Mouse (Mus musculus) kidney, embryonic 16.5 days (tissue): ENCODE measurements around the gene Srgap2. TPM values are rescaled to one million over a fixed set of nuclear protein-coding genes. Genes with fewer than 3 reads are reported as not detected.

Experiments used
- ATAC-seq: fragments of 200-750 bp; cut with Nextera tagmentation; 2 replicates; pipeline ENCODE4 v1.8.0; 2017; ENCODE audit warnings: moderate TSS enrichment; ENCODE audit not compliant: low FRiP score, low TSS enrichment
- H3K27ac ChIP-seq: fragments of 300-500 bp; sonication (generic); 2 replicates; pipeline ENCODE4 v1.5.1; 2014; ENCODE audit warnings: low read length
- H3K27me3 ChIP-seq: fragments of 300-500 bp; sonication (generic); 2 replicates; pipeline ENCODE4 v1.6.1; 2014; ENCODE audit warnings: low read length, control low read depth, mixed read lengths; ENCODE audit not compliant: insufficient read depth
- H3K36me3 ChIP-seq: fragments of 300-500 bp; sonication (generic); 2 replicates; pipeline ENCODE4 v1.6.1; 2014; ENCODE audit warnings: low read length, control low read depth, mixed read lengths; ENCODE audit not compliant: insufficient read depth
- H3K4me1 ChIP-seq: fragments of 300-500 bp; sonication (generic); 2 replicates; pipeline ENCODE4 v1.6.1; 2014; ENCODE audit warnings: low read length, control low read depth, mixed read lengths; ENCODE audit not compliant: insufficient read depth
- H3K4me2 ChIP-seq: fragments of 300-500 bp; sonication (generic); replicated peaks from 2 replicates; pipeline ENCODE4 v1.6.1; 2014; ENCODE audit warnings: low read depth, low read length
- H3K4me3 ChIP-seq: fragments of 300-500 bp; sonication (generic); 2 replicates; pipeline ENCODE4 v1.5.1; 2014; ENCODE audit warnings: mild to moderate bottlenecking, low read length
- H3K9ac ChIP-seq: fragments of 300-500 bp; sonication (generic); replicated peaks from 2 replicates; pipeline ENCODE4 v1.6.1; 2014; ENCODE audit warnings: low read length
- H3K9me3 ChIP-seq: fragments of 300-500 bp; sonication (generic); 2 replicates; pipeline ENCODE4 v1.6.1; 2016; ENCODE audit warnings: low read length, control low read depth
- WGBS: fragments of 180-500 bp; shearing (Covaris S2); extraction: QIAGEN DNeasy Blood & Tissue Kit; methylation state at CpG from one replicate; pipeline ENCODE4 v1.1.7; 2014; 5-methylcytosine and 5-hydroxymethylcytosine counted together
- polyA plus RNA-seq: library from polyadenylated mRNA; unstranded; fragments of >200 nt; fragmentation: Nextera tagmentation; extraction: Ambion mirVana; gene quantifications from 2 replicates; pipeline ENCODE4 v1.2.1, GENCODE M21; 2015

Gene Srgap2
- polyA plus RNA-seq, 1 experiment from 2014 or later, result 11.5 TPM

GRCm38 (mm10) chr1:131526371-131527270 lies 531 bp downstream of the Srgap2 start:
- Histone ChIP-seq H3K4me3 (peak overlapping the region; percentile 63), H3K27ac (peak overlapping the region; percentile 96), H3K27me3 (no peaks in the 10 kb centered on the region), H3K4me1 (peaks cover 41% of the 10 kb centered on the region), H3K36me3 (no peaks in the 10 kb centered on the region), H3K4me2 (peak overlapping the region; percentile 95), H3K9ac (peak overlapping the region; percentile 82), H3K9me3 (no peaks in the 10 kb centered on the region)
- WGBS, result under 1% methylated on average over 81 of the region's 81 CpGs
- peak; percentile 64 for ATAC-seq

DNA sequence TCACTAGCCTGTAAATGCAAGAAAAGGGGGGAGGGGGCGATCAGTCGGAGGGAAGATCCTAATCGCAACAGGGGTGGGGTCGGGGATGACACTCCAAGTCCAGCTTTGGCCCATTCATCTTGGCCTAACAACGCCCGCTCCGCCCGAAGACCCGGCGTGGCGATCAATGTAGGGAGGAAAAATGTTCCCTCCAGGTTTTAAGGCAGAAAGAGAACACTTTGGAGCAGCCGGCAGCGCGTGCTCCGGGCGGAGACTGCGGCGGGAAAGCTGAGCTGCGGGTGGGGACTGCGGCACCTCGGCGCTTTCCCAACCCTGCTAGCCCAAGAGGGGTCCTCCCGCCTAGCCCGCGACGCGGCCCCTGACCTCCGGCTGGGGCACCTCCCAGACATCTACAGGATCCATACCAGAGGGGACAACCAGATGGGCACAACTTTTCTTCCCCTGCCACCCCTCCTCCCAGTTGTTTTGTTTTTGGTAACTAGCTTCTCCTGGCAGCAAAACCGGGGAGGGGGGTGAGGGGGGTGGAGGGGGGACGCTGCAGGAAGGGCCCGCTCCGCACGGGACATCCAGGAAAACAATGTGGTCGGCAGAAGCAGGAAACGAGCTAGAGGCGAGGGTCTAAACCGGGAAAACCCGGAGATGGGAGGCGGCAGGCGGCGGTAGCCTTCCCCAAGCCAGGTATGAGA lies 1.4 kb downstream of the Srgap2 start:
- H3K36me3 ChIP-seq, result no peaks in the 10 kb centered on the region
- H3K4me2 ChIP-seq, result peak overlapping the region; percentile 95
- peak overlapping the region; percentile 82 for H3K9ac ChIP-seq
- no peak for ATAC-seq
- peaks cover 41% of the 10 kb centered on the region for H3K4me1 ChIP-seq
- no peaks in the 10 kb centered on the region for H3K9me3 ChIP-seq
- peak overlapping the region; percentile 63 for H3K4me3 ChIP-seq
- H3K27me3 ChIP-seq, result no peaks in the 10 kb centered on the region
- H3K27ac ChIP-seq, result peak overlapping the region; percentile 96
- WGBS, result under 1% methylated on average over 41 of the region's 41 CpGs

- Histone ChIP-seq H3K9ac (peak overlapping the region; percentile 82), H3K27ac (peak overlapping the region; percentile 96), H3K27me3 (no peaks in the 10 kb centered on the region), H3K4me3 (peak overlapping the region; percentile 63), H3K4me2 (peak overlapping the region; percentile 95), H3K4me1 (peaks cover 41% of the 10 kb centered on the region), H3K36me3 (no peaks in the 10 kb centered on the region), H3K9me3 (no peaks in the 10 kb centered on the region)
- no peak for ATAC-seq
- WGBS, result 1% methylated on average over 26 of the region's 26 CpGs
These were observed 2.0 kb downstream of the Srgap2 start for GRCm38 (mm10) chr1:131525101-131525585.

DNA sequence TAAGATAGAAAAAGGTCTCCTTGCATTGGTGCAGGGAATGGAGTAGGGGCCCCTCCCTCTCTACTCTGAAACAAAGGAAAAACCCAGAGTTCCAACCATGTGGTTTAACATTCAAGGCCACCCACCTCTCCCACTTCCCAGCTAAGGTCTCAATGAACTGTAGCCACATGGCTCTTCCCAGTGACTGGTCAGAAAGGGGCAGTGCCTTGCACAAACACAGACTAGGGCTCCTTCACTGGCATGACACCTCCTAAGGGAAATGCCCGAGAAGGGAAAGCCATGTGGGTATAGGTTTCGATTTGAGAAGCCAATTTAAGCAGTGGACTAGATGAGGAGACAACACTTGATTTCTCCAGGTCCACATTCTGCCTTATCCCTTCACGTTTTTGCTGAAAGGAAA lies 3.4 kb downstream of the Srgap2 start:
- Histone ChIP-seq H3K4me1 (peaks cover 33% of the 10 kb centered on the region), H3K27ac (no peak overlapping the region), H3K9ac (peak overlapping the region; percentile 29; the same call in 1 of the 2 replicates), H3K4me2 (peak overlapping the region; percentile 95), H3K4me3 (peak overlapping the region; percentile 63), H3K36me3 (no peaks in the 10 kb centered on the region), H3K27me3 (no peaks in the 10 kb centered on the region), H3K9me3 (no peaks in the 10 kb centered on the region)
- WGBS, result 23% methylated on average over 3 of the region's 3 CpGs
- no peak for ATAC-seq

- H3K36me3 ChIP-seq, result no peaks in the 10 kb centered on the region
- peaks cover 4% of the 10 kb centered on the region; the same call in 1 of the 2 replicates for H3K4me1 ChIP-seq
- H3K4me2 ChIP-seq, result no peak overlapping the region
- 86% methylated on average over 3 of the region's 3 CpGs for WGBS
- no peak for ATAC-seq
- H3K4me3 ChIP-seq, result no peak overlapping the region
- no peak overlapping the region for H3K9ac ChIP-seq
- H3K9me3 ChIP-seq, result no peaks in the 10 kb centered on the region
- no peak overlapping the region for H3K27ac ChIP-seq
- H3K27me3 ChIP-seq, result no peaks in the 10 kb centered on the region
These were observed 10.6 kb downstream of the Srgap2 start for GRCm38 (mm10) chr1:131516588-131516987.

DNA sequence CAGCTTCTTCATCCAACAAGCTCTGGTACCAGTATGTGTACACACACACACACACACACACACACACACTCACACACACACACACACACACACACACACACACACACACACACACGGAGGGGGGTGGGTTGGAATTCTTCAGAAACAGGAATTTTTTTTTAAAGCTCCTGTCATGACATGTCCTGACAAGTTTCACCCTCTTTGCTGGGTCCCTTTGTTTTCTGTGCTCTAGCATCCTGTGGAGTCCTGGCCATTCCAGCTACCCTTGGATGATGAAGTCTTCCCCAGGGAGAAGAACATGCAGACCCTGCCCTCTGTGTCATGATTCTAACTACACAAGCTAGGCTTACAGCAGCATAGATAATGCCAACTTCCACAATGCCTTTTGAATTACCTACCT lies 13.0 kb downstream of the Srgap2 start:
- H3K9me3 ChIP-seq, result no peaks in the 10 kb centered on the region
- H3K27ac ChIP-seq, result no peak overlapping the region
- WGBS, result 31% methylated on average over 1 of the region's 1 CpGs
- H3K4me3 ChIP-seq, result no peak overlapping the region
- no peak for ATAC-seq
- no peaks in the 10 kb centered on the region for H3K27me3 ChIP-seq
- H3K36me3 ChIP-seq, result no peaks in the 10 kb centered on the region
- peaks cover 4% of the 10 kb centered on the region; the same call in 1 of the 2 replicates for H3K4me1 ChIP-seq
- H3K9ac ChIP-seq, result no peak overlapping the region
- H3K4me2 ChIP-seq, result no peak overlapping the region

DNA sequence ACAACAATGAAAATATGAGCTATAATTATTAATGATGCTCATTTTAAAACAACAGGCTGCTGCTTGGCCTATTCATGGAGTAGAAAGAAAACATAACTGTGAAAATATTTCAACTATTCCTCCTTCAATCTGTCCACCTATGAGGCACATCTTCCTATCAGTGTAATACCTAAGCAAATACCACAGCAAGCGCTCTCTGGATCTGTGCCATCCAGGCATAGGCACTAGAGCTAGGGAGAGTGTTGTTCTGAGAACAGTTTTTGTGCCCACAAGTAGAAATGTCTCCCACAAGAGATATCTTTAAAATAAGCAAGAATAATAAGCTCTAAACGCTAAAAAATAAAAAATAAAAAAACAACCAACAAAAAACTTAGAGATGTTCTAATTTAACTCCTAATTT lies 14.0 kb downstream of the Srgap2 start:
- H3K27me3 ChIP-seq, result no peaks in the 10 kb centered on the region
- H3K27ac ChIP-seq, result no peak overlapping the region
- no peak for ATAC-seq
- no peak overlapping the region for H3K9ac ChIP-seq
- H3K4me3 ChIP-seq, result no peak overlapping the region
- H3K4me2 ChIP-seq, result no peak overlapping the region
- peaks cover 4% of the 10 kb centered on the region; the same call in 1 of the 2 replicates for H3K4me1 ChIP-seq
- H3K36me3 ChIP-seq, result no peaks in the 10 kb centered on the region
- 83% methylated on average over 2 of the region's 2 CpGs for WGBS
- H3K9me3 ChIP-seq, result no peaks in the 10 kb centered on the region

DNA sequence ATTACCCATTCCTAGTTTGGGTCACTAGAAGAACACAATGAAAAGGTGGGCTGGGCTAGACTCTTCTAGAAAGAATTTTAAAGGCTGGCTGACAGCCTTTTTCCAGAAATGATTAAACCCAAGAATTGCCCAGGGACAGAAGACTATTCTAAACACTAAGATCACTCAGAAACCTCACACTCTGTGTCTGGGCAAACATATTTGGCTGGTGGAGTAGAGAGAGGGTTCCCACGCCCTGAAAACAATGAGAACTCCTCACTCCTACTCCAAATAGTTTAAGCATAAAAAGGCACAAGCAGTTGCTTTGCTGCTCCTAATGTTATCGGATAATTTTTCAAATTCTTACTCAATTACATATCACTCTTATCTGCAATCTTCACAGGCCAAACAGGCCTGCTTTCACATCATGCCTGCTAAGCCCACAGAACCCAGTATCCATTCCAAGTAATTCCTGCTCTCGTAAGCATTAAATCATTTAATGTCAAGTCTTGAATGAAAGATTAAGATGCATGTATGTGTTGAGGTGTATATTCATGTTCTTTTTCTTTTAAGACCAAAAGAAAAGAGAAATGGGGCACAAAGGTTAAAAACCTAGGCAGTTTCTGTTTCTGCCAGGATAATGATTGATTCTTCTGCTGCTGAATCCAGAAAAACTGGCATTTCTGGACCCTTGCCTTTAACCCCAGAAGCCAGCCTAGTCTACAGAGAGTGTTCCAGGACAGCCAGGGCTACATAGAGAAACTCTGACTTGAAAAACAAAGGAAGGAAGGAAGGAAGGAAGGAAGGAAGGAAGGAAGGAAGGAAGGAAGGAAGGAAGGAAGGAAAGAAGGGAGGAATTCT lies 15.3 kb downstream of the Srgap2 start:
- no peak overlapping the region for H3K4me3 ChIP-seq
- H3K27ac ChIP-seq, result peak overlapping the region; percentile 44; the same call in 1 of the 2 replicates
- no peaks in the 10 kb centered on the region for H3K9me3 ChIP-seq
- H3K36me3 ChIP-seq, result no peaks in the 10 kb centered on the region
- H3K4me1 ChIP-seq, result peaks cover 4% of the 10 kb centered on the region; the same call in 1 of the 2 replicates
- H3K9ac ChIP-seq, result no peak overlapping the region
- ATAC-seq, result no peak
- no peak overlapping the region for H3K4me2 ChIP-seq
- H3K27me3 ChIP-seq, result no peaks in the 10 kb centered on the region
- WGBS, result 70% methylated on average over 3 of the region's 3 CpGs

GRCm38 (mm10) chr1:131511131-131511530 lies 16.0 kb downstream of the Srgap2 start:
- no peak overlapping the region for H3K4me2 ChIP-seq
- H3K27ac ChIP-seq, result no peak overlapping the region
- H3K9me3 ChIP-seq, result no peaks in the 10 kb centered on the region
- H3K36me3 ChIP-seq, result no peaks in the 10 kb centered on the region
- peaks cover 4% of the 10 kb centered on the region; the same call in 1 of the 2 replicates for H3K4me1 ChIP-seq
- H3K27me3 ChIP-seq, result no peaks in the 10 kb centered on the region
- no peak overlapping the region for H3K9ac ChIP-seq
- H3K4me3 ChIP-seq, result no peak overlapping the region
- no peak for ATAC-seq
